Comparison of ENCODE assay signal across 22 mouse cellular contexts in the genomic region with DNA sequence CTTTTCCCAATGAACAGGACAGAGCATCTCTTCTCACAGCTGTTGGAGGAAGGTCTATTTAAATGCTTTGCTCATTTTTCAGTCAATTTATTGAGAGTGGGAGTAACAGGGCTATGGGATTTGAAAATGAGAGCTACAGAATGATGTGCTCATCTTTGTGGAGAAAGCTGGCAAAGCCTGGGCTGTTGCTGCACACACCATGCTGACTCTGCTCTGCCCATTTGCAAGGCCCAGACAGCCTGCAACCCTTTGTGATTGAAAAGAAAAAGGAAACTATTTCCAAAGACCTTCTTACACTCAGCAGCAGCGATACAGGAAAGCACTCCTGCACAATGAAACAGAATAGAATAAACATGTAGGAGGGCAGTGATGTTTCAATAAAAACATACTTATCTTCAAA.
"Had no signal": no experiment of that assay in that cellular context is flagged by ENCODE, and none has a peak within 500 bp of the region (broad histone marks: within the 10 kb centered on the region; RNA-seq: fewer than 3 reads in every experiment).

No protein-coding gene starts in this region.

- H3K9ac ChIP-seq: limb, embryonic 12.5 days; limb, embryonic 15.5 days; liver, embryonic 14.5 days; liver, postnatal 0 days; lung, embryonic 14.5 days; midbrain, embryonic 13.5 days; neural tube, embryonic 12.5 days; neural tube, embryonic 15.5 days; stomach, embryonic 15.5 days had no signal

- H3K4me1 ChIP-seq: limb, embryonic 12.5 days; limb, embryonic 15.5 days; megakaryocyte, embryonic 14.5 days; midbrain, embryonic 10.5 days; midbrain, embryonic 13.5 days; neural tube, embryonic 12.5 days; neural tube, embryonic 15.5 days; stomach, embryonic 15.5 days had no signal

- H3K36me3 ChIP-seq: limb, embryonic 12.5 days; limb, embryonic 15.5 days; midbrain, embryonic 10.5 days; midbrain, embryonic 13.5 days; neural tube, embryonic 12.5 days; neural tube, embryonic 15.5 days; stomach, embryonic 15.5 days had no signal

- H3K4me3 ChIP-seq: left cerebral cortex, adult 2 months; limb, embryonic 12.5 days; limb, embryonic 15.5 days; megakaryocyte, embryonic 14.5 days; midbrain, embryonic 10.5 days; midbrain, embryonic 13.5 days; neural tube, embryonic 12.5 days; neural tube, embryonic 15.5 days; stomach, embryonic 15.5 days had no signal

- H3K9me3 ChIP-seq: limb, embryonic 12.5 days; limb, embryonic 15.5 days; megakaryocyte, embryonic 14.5 days; midbrain, embryonic 10.5 days; midbrain, embryonic 13.5 days; neural tube, embryonic 12.5 days; neural tube, embryonic 15.5 days; stomach, embryonic 15.5 days had no signal

- ATAC-seq: intestine, postnatal 0 days; liver, postnatal 0 days; lung, postnatal 0 days; midbrain, embryonic 13.5 days had no signal

- H3K4me2 ChIP-seq: limb, embryonic 12.5 days; limb, embryonic 15.5 days; liver, embryonic 11.5 days; lung, embryonic 14.5 days; midbrain, embryonic 13.5 days; neural tube, embryonic 12.5 days; neural tube, embryonic 15.5 days; stomach, embryonic 15.5 days had no signal

- DNase-seq: kidney, adult 2 months; kidney, postnatal 25 days; left cerebral cortex, postnatal 4 days; liver, postnatal 0 days; lung, embryonic 14.5 days; spleen, adult 18-20 months; thymus, postnatal 25 days had no signal

- H3K27ac ChIP-seq: kidney, postnatal 0 days; left cerebral cortex, adult 2 months; limb, embryonic 12.5 days; limb, embryonic 15.5 days; liver, embryonic 14.5 days; macrophage; midbrain, embryonic 10.5 days; midbrain, embryonic 13.5 days; neural tube, embryonic 12.5 days; neural tube, embryonic 15.5 days; stomach, embryonic 15.5 days had no signal

- H3K27me3 ChIP-seq: limb, embryonic 12.5 days; limb, embryonic 15.5 days; megakaryocyte, embryonic 14.5 days; midbrain, embryonic 13.5 days; neural tube, embryonic 12.5 days; neural tube, embryonic 15.5 days; stomach, embryonic 15.5 days had no signal
